Mouse (Mus musculus) heart, embryonic 16.5 days (tissue): Measurements from ENCODE around the gene Cks2. TPM values are rescaled to one million over a fixed set of nuclear protein-coding genes. Genes with fewer than 3 reads are reported as not detected.

ENCODE experiments used
- polyA plus RNA-seq: library from polyadenylated mRNA; unstranded; fragments of >200 nt; fragmentation: Nextera tagmentation; extraction: Ambion mirVana; gene quantifications from 2 replicates; pipeline ENCODE4 v1.2.1, GENCODE M21; 2015

The Cks2 gene
- polyA plus RNA-seq, 1 experiment from 2014 or later: 263 TPM

Other genes with a start within 250 kb of the Cks2 start
- 23.4 and 30.2 TPM in 2 replicates for gene S1pr3, start 236.6 kb upstream of the Cks2 start, polyA plus RNA-seq
- 0.21 and 0.22 TPM in 2 replicates for gene Shc3, start 75.8 kb upstream of the Cks2 start, polyA plus RNA-seq
- gene Secisbp2, start 6.5 kb downstream of the Cks2 start, polyA plus RNA-seq: 29.3 and 30.2 TPM in 2 replicates
- gene Sema4d, start 148.5 kb downstream of the Cks2 start, polyA plus RNA-seq: 17.6 and 22.5 TPM in 2 replicates
- 43.1 and 52.1 TPM in 2 replicates for gene Gadd45g, start 201.4 kb downstream of the Cks2 start, polyA plus RNA-seq